Mouse (Mus musculus) mouse trophoblast stem cell (cell line): ENCODE measurements around the gene Sprr2k.
"Not testable (repeated sequence)": the region's sequence is repeated elsewhere in the genome, so short reads cannot be mapped to it uniquely, and the experiment has no call there.

Experiments used
- in situ Hi-C, 2 experiments: fragments of 300-500 bp; cut with MseI, MboI; formaldehyde crosslinking; loops; 2 replicates in 1 of 2; 3 replicates in 1 of 2; pipeline ENCODE4 v1.15.1; 2025

Gene Sprr2k

DNA sequence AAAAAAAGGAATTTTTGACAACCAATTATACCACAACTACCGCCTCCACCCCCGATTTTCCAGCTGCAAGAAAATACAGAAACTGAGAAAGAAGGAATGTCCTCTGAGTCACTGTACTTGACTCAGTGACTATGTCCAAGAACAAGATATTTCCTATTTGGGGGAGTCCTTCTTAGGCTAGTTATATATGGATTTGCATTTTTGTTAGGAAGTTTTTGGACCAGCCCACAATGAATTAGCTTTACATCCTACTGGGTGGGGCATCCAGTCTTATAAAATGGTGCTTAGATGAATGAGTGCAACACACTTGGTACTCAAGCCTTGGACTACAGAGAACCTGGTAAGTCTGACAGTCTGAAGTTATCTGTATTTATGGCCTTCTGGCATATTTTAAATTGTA lies at the start of gene Sprr2k:
Gene Sprr2k (plus strand): TSS at position 301 of the 400 bp plus-strand sequence.
- in situ Hi-C loops, result no loop called here

DNA sequence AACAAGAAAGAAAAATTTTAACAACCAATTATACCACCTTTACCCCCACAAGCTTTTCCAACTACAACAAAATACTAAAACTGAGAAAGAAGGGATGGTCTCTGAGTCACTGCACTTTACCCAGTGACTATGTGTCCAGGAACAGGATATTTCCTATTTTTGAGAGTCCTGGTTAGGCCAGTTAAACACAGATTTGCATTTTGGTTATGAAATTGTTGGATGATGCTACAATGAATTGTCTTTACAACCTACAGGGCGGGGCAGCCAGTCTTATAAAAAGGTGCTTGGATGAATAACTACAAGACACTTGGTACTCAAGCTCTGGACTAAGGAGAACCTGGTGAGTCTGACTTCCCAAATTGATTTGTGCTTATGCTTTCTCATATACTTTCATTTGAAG lies 47.0 kb upstream of the Sprr2k start, which contains the start of gene Sprr2h:
Gene Sprr2h (plus strand): TSS at position 301 of the 400 bp plus-strand sequence.
- in situ Hi-C loops, result no loop called here

DNA sequence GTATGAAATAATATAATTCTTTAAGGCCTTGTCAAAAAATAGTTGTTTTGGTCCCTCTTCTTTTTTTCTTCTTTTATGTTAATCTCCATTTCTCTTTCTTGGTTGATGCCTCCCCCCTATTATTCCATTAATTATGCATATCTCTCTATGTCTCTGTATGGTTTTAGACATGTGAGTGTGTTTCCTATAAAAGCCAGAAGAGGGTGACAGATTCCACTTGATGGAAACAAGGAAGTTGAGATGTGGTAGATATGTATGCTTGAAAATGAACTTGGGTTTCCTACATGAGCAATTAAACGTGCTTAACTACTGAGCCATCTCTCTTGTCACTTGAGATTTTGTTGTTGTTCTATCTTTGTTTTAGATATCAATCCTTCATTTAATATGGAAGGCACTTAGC lies 38.1 kb upstream of the Sprr2k start:
- in situ Hi-C loops, result no loop called here

- in situ Hi-C loops, result no loop called here
These were observed 24.7 kb upstream of the Sprr2k start, which contains the start of gene Sprr2i for GRCm38 (mm10) chr3:92407691-92408090. Gene Sprr2i, plus strand, starts transcription at chr3:92407991.

DNA sequence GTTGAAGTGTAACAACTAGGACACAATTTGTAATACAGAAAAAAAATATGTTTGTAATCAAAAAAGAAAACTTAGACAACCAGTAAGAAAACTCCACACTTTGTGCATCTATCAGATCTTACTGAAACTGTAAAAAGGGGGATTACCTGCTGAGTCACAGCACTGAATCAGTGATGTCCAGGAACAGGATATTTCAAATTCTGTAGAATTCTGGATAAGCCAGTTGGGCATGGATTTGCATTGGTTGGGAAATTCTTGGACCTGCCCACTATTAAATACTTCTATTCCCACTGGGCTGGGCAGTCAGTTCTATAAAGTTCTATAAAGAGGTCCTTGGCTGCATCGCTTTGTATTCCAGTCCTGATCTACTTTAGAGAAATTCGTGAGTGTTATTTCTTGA lies 14.6 kb upstream of the Sprr2k start, which contains the start of gene Sprr2j-ps:
Gene Sprr2j-ps (plus strand): TSS at position 301 of the 400 bp plus-strand sequence.
- in situ Hi-C loops, result no loop called here

DNA sequence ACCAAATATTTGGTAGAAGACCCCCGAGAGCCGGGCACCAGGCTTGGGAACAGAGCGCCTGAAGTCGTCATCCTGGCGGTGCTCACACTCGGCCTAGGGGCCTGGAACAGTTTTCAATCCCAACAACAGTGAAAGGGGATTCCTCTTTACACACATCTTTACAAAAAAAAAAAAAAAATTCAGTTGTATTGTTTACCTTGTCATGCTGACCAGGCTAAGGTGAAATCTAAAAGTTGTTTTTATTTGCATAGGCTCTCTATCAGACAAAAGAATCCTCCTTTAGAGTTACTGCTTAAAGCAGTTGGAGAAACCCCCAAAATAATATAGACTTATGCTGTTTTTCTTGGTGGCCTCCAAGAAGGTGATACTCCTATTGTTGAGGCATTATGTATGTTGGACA lies 3.1 kb upstream of the Sprr2k start, which contains the start of gene Gm9774:
Gene Gm9774 (minus strand): TSS at position 101 of the 400 bp plus-strand sequence.
- in situ Hi-C loops, result no loop called here

DNA sequence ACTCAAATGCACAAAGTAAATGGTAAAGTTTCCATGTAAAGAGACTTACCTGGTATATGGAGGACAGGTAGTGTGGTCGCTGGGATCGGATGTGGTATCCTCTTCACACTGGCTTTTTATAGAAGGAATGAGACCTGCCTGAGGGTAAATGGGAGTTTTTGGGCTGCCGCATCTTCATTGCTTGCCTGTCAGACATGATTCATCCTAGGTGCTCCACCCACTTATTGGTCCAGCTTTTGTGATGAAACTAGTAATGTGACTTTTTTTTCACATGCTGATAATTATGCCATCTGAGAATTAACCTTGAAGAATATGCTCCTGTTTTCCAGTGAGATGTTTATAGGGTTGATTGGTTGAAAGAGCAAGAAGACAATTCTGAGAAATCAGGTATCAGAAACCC lies 6.3 kb downstream of the Sprr2k start, which contains the start of gene Sprr1b:
Gene Sprr1b (minus strand): TSS at position 101 of the 400 bp plus-strand sequence.
- in situ Hi-C loops, result no loop called here

- in situ Hi-C loops, result no loop called here
These were observed 7.8 kb downstream of the Sprr2k start for GRCm38 (mm10) chr3:92440177-92440576.

- in situ Hi-C loops, result no loop called here
These were observed 22.8 kb downstream of the Sprr2k start for GRCm38 (mm10) chr3:92455151-92455550.

- in situ Hi-C loops, result no loop called here
These were observed 26.2 kb downstream of the Sprr2k start, which contains the start of gene Sprr3 for GRCm38 (mm10) chr3:92458620-92459019. Gene Sprr3, minus strand, starts transcription at chr3:92458720.

DNA sequence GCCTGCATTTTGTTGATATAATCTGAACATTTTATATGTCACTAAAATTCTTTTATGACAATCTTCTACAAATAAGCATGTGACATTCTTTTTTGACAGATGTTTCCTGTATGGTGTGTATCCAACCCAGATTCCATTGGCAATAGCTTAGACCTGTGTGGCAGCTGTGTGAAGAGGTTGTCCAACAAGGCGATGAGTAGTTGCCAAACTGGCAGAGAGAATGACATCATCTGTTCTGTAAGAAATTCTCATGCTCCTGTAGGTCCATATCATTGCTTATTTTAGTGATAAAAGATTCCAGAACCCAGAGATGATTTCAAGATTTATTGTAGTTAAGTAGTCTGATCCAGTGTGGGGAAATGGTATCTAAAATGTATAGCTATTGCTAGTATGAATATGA lies 34.2 kb downstream of the Sprr2k start:
- in situ Hi-C loops, result no loop called here

DNA sequence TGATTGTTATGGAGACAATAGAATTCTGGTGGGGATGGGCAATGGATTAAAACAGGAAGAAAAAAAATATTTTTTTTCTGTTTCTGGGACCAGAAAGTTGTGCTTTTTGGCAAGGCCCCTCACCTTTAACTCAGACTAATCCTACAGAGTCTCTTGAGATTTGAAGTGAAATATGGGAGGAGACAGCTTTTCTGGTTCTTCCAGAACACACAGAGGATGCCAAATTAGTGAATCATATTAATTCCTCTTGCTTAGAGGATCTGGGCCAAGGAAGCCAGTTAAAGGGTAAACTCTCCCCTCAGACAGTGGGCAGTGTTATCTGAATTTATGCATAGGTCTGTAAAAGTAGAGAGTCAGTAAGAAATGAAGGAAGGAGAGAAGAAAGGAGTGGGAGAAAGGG lies 35.0 kb downstream of the Sprr2k start:
- in situ Hi-C loops, result no loop called here

DNA sequence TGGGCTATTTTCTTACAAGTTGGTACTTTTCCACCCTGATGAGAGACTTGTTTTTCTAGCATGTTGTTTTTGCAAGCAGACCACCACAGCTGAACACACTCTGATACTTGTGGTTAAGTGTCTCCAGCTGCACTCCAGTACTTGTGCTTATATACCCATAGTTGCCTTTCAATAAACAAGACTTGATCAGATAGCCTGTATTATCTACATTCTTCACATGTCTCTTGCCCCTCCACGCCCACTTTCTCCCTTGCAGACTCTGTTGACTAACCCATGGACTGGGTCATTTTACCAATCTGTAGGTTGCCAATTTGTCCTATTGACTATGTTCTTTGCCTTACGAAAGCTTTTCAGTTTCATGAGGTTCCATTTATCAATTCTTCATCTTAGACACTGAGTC lies 37.7 kb downstream of the Sprr2k start:
- in situ Hi-C loops, result no loop called here

DNA sequence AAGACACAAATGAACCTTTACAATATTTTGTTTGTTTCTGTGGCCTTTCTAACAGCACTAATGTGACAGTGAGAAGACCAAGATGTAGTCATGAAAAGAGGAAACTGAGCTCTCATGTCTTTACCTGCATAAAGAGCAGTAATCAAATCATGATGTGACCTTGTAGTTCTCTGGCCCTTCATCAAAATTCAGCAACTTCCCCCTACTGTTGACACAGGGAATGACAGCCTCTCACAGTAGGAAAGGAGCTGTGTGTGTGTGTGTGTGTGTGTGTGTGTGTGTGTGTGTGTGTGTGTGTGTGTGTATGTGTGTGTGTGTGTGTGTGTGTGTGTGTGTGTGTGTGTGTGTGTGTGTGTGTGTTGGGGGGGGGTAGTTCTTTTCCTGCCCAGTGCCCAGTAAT lies 48.9 kb downstream of the Sprr2k start:
- in situ Hi-C loops, result not testable (repeated sequence)
